Mouse (Mus musculus) myocyte (in vitro differentiated cells): Measurements from ENCODE around the gene Dennd1b. TPM values are rescaled to one million over a fixed set of nuclear protein-coding genes. Genes with fewer than 3 reads are reported as not detected.

Experiments used
- H3K27me3 ChIP-seq: one replicate; pipeline ENCODE4 v1.6.1; 2011; ENCODE audit not compliant: control insufficient read depth, insufficient read depth, insufficient read length
- H3K36me3 ChIP-seq: one replicate; pipeline ENCODE4 v1.6.1; 2011; ENCODE audit not compliant: control insufficient read depth, insufficient read depth
- H3K4me2 ChIP-seq: one replicate; pipeline ENCODE4 v1.6.1; 2011; ENCODE audit warnings: low read depth, control low read depth
- H3K4me3 ChIP-seq: one replicate; pipeline ENCODE4 v1.5.1; 2011; ENCODE audit warnings: mild to moderate bottlenecking, control low read depth, moderate library complexity
- H3K79me2 ChIP-seq: one replicate; pipeline ENCODE4 v1.6.1; 2011; ENCODE audit not compliant: control insufficient read depth, insufficient read depth
- H3ac ChIP-seq: one replicate; pipeline ENCODE4 v1.6.1; 2011; ENCODE audit not compliant: control insufficient read depth, insufficient read length
- CEBPB ChIP-seq: IDR thresholded peaks from 2 replicates; pipeline ENCODE4 v1.6.1; 2011; ENCODE audit warnings: mild to moderate bottlenecking, moderate library complexity; ENCODE audit not compliant: poor library complexity, insufficient read depth, severe bottlenecking
- E2F4 ChIP-seq: IDR thresholded peaks from one replicate; pipeline ENCODE4 v1.6.1; 2011; ENCODE audit warnings: mild to moderate bottlenecking, control low read depth, moderate library complexity; ENCODE audit not compliant: insufficient read depth
- MAX ChIP-seq: IDR thresholded peaks from one replicate; pipeline ENCODE4 v1.6.1; 2011; ENCODE audit warnings: low read depth, mild to moderate bottlenecking, control low read depth
- MYOD1 ChIP-seq, 3 experiments: IDR thresholded peaks; one replicate each; pipeline ENCODE4 v1.6.1; 2011; ENCODE audit warnings: control low read depth in 2 of 3, low read depth in 2 of 3, mild to moderate bottlenecking in 2 of 3, moderate library complexity in 1 of 3; ENCODE audit not compliant: insufficient read length in 2 of 3, control insufficient read depth in 1 of 3
- MYOG ChIP-seq, 3 experiments: IDR thresholded peaks; one replicate each; pipeline ENCODE4 v1.6.1; 2011; ENCODE audit warnings: control low read depth in 2 of 3, low read depth in 2 of 3, mild to moderate bottlenecking in 2 of 3; ENCODE audit not compliant: insufficient read length in 2 of 3, control insufficient read depth in 1 of 3, insufficient read depth in 1 of 3
- POLR2A ChIP-seq: IDR thresholded peaks from one replicate; pipeline ENCODE4 v1.6.1; 2011; ENCODE audit warnings: low read depth, mild to moderate bottlenecking, control low read depth, moderate library complexity; ENCODE audit not compliant: insufficient read length
- POLR2AphosphoS2 ChIP-seq: IDR thresholded peaks from one replicate; pipeline ENCODE4 v1.6.1; 2011; ENCODE audit warnings: low read depth, control low read depth; ENCODE audit not compliant: insufficient read length
- REST ChIP-seq: IDR thresholded peaks from one replicate; pipeline ENCODE4 v1.6.1; 2011; ENCODE audit warnings: mild to moderate bottlenecking, control low read depth, moderate library complexity; ENCODE audit not compliant: insufficient read depth, insufficient read length
- SRF ChIP-seq: IDR thresholded peaks from one replicate; pipeline ENCODE4 v1.6.1; 2011; ENCODE audit warnings: low read depth; ENCODE audit not compliant: control insufficient read depth, insufficient read length
- TCF12 ChIP-seq: IDR thresholded peaks from one replicate; pipeline ENCODE4 v1.6.1; 2011; ENCODE audit warnings: mild to moderate bottlenecking, control low read depth; ENCODE audit not compliant: poor library complexity, insufficient read depth, severe bottlenecking
- TCF3 ChIP-seq: IDR thresholded peaks from one replicate; pipeline ENCODE4 v1.6.1; 2011; ENCODE audit warnings: low read depth, control low read depth; ENCODE audit not compliant: insufficient read length
- USF1 ChIP-seq: IDR thresholded peaks from one replicate; pipeline ENCODE4 v1.6.1; 2011; ENCODE audit warnings: low read depth, mild to moderate bottlenecking, control low read depth, moderate library complexity
- polyA plus RNA-seq: library from polyadenylated mRNA; unstranded; fragments of >200 nt; fragmentation: generic; extraction: Trizol; gene quantifications from one replicate; pipeline ENCODE4 v1.2.1, GENCODE M21; 2012; ENCODE audit warnings: missing spikeins

Gene Dennd1b
- polyA plus RNA-seq, 1 experiment, result 1.3 TPM

- no peak overlapping the region for H3K4me2 ChIP-seq
- no peaks in the 10 kb centered on the region for H3K27me3 ChIP-seq
- H3K4me3 ChIP-seq, result no peak overlapping the region
- H3ac ChIP-seq, result no peak overlapping the region
- no peaks in the 10 kb centered on the region for H3K36me3 ChIP-seq
- TF ChIP-seq TCF12 (no peak), SRF (no peak), MAX (no peak)
- H3K79me2 ChIP-seq, result no peaks in the 10 kb centered on the region
Observed at GRCm38 (mm10) chr1:139032411-139032810, 69.2 kb downstream of the Dennd1b start.

DNA sequence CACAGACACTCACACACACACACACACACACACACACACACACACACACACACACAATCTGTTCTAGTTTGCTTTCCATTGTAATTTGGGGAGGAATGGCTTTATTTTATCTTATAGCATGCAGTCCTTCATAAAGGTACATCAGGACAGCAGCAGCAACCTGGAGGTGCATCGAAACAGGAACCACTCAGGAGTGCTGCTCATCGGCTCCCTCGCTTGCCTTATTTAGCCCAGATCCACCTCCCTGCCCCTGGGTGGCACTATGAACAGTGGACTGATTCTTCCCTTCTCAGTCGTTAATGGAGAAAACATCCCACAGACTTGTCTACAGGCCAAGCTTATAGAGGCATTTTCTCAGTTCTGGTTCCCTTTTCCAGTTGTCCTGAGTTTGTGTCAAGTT is 71.9 kb downstream of the Dennd1b start:
- Histone ChIP-seq H3K4me2 (no peak overlapping the region), H3ac (no peak overlapping the region), H3K79me2 (no peaks in the 10 kb centered on the region), H3K4me3 (no peak overlapping the region), H3K27me3 (no peaks in the 10 kb centered on the region), H3K36me3 (no peaks in the 10 kb centered on the region)
- TF ChIP-seq MAX (no peak), SRF (no peak), REST (no peak), USF1 (no peak), E2F4 (no peak), MYOG (IDR thresholded peaks at IDR 0.05; ENCODE audit: control insufficient read depth in 1 of 3, insufficient read depth in 1 of 3, insufficient read length in 2 of 3, low read depth in 2 of 3) (no peak), MYOD1 (IDR thresholded peaks at IDR 0.05; ENCODE audit: control insufficient read depth in 1 of 3, insufficient read length in 2 of 3, low read depth in 2 of 3) (no peak), TCF12 (no peak)

GRCm38 (mm10) chr1:139036302-139036701 is 73.1 kb downstream of the Dennd1b start:
- H3K36me3 ChIP-seq, result no peaks in the 10 kb centered on the region
- no peak overlapping the region for H3K4me3 ChIP-seq
- H3ac ChIP-seq, result no peak overlapping the region
- TF ChIP-seq MYOG (IDR thresholded peaks at IDR 0.05; ENCODE audit: control insufficient read depth in 1 of 3, insufficient read depth in 1 of 3, insufficient read length in 2 of 3, low read depth in 2 of 3) (no peak), E2F4 (no peak), MAX (no peak), TCF12 (no peak), CEBPB (no peak), SRF (no peak), POLR2AphosphoS2 (no peak), USF1 (no peak), REST (no peak), POLR2A (no peak), TCF3 (no peak), MYOD1 (IDR thresholded peaks at IDR 0.05; ENCODE audit: control insufficient read depth in 1 of 3, insufficient read length in 2 of 3, low read depth in 2 of 3) (no peak)
- H3K4me2 ChIP-seq, result no peak overlapping the region
- no peaks in the 10 kb centered on the region for H3K27me3 ChIP-seq
- no peaks in the 10 kb centered on the region for H3K79me2 ChIP-seq

DNA sequence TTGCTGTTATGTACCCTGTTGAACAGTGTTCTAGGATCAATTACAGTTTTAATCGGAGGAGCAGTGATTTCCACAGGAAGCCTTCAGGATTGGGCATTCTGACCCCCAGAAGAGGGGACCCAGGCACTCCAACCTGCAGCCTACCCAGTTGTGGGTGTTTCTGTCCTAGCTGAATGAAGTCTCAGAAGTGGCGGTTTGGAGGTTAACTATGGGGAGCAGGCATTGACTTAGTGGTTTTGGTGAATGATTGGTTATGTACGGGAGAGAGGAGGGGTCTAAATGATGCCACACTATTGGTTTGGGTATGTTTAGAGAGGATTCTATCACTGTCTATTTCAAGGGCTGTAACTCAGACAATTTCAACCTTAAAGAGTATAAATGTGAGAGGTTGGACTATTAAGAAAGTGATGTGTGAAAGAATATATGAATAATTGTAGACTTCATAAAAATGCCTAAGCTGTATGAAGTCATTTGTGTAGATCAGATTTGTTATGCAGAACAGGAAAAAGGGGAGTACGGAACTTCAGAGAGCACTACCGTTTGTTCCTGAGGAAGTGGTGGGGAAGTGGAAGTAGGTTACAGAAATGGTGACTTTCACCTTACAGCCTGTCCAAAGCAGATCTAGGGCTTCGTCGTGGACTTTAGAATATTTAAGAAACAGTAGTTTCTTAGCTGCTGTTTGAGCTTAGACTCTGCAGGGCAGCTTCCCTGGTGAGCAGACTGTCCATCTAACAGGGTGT is 73.7 kb downstream of the Dennd1b start:
- H3K36me3 ChIP-seq, result no peaks in the 10 kb centered on the region
- no peak overlapping the region for H3ac ChIP-seq
- no peak overlapping the region for H3K4me3 ChIP-seq
- H3K79me2 ChIP-seq, result no peaks in the 10 kb centered on the region
- H3K27me3 ChIP-seq, result no peaks in the 10 kb centered on the region
- no peak for TF ChIP-seq MYOD1 (IDR thresholded peaks at IDR 0.05; ENCODE audit: control insufficient read depth in 1 of 3, insufficient read length in 2 of 3, low read depth in 2 of 3)
- no peak for TF ChIP-seq SRF
- TF ChIP-seq E2F4, result no peak
- TF ChIP-seq POLR2A, result no peak
- TF ChIP-seq TCF3, result no peak
- TF ChIP-seq USF1, result no peak
- TF ChIP-seq MAX, result no peak
- no peak for TF ChIP-seq POLR2AphosphoS2
- TF ChIP-seq REST, result no peak
- no peak for TF ChIP-seq MYOG (IDR thresholded peaks at IDR 0.05; ENCODE audit: control insufficient read depth in 1 of 3, insufficient read depth in 1 of 3, insufficient read length in 2 of 3, low read depth in 2 of 3)
- no peak for TF ChIP-seq CEBPB
- TF ChIP-seq TCF12, result no peak
- H3K4me2 ChIP-seq, result no peak overlapping the region

GRCm38 (mm10) chr1:139038074-139038473 is 74.8 kb downstream of the Dennd1b start:
- H3K27me3 ChIP-seq, result no peaks in the 10 kb centered on the region
- H3K4me3 ChIP-seq, result no peak overlapping the region
- no peak for TF ChIP-seq TCF12
- TF ChIP-seq USF1, result no peak
- no peak for TF ChIP-seq MYOG (IDR thresholded peaks at IDR 0.05; ENCODE audit: control insufficient read depth in 1 of 3, insufficient read depth in 1 of 3, insufficient read length in 2 of 3, low read depth in 2 of 3)
- no peak for TF ChIP-seq E2F4
- no peak for TF ChIP-seq CEBPB
- TF ChIP-seq SRF, result no peak
- TF ChIP-seq POLR2AphosphoS2, result no peak
- no peak for TF ChIP-seq MYOD1 (IDR thresholded peaks at IDR 0.05; ENCODE audit: control insufficient read depth in 1 of 3, insufficient read length in 2 of 3, low read depth in 2 of 3)
- no peak for TF ChIP-seq TCF3
- no peak overlapping the region for H3K4me2 ChIP-seq
- H3ac ChIP-seq, result no peak overlapping the region
- H3K36me3 ChIP-seq, result no peaks in the 10 kb centered on the region
- no peaks in the 10 kb centered on the region for H3K79me2 ChIP-seq
